In the genomic region with DNA sequence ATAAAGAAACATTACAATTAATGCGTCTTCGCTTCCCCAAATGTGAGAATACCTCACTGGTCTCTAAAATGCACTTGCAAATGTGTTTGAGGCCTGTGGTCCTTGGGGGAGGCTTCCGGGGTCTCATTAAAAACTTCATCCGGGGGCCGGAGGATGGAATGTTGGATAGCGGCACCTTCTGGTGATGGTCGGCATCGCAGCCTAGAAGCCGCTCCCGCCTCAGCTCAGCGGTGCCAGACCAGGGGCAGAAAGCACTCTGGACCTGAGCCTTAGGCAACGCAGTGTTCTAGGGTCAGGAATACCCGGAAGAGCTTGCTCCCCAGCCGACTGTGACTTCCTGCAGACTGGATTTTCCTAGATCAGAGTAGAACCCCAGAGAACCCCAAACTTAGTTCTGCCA, we compare ENCODE assay signal across 7 mouse cellular contexts. TPM values are rescaled to one million over a fixed set of nuclear protein-coding genes. Genes with fewer than 3 reads are reported as not detected.
DNase-seq lines count a peak whose midpoint lies in the region; ATAC-seq and TF ChIP-seq lines count a peak whose summit lies in the region.

No protein-coding gene starts in this region.

- dilution Hi-C loops in CH12.LX (cut with MboI; ENCODE audit: extremely low pct_ligation_motif_present, extremely low pct_unique_long_range_greater_than_20kb, low sequenced_read_pairs) = no loop called here

- peak; percentile 27 to 85; a peak in 3 of 4 replicates for TF ChIP-seq CTCF in CH12.LX (conservative IDR thresholded peaks at IDR 0.05 in 1 of 2, IDR thresholded peaks at IDR 0.05 in 1 of 2; ENCODE audit: low read depth in 2 of 2, low read length in 2 of 2)

- no peaks in the 10 kb centered on the region for H3K79me2 ChIP-seq in CH12.LX (replicated peaks; ENCODE audit: control insufficient read depth, extremely low read depth, insufficient read depth, poor library complexity, severe bottlenecking)

- H3K4me1 ChIP-seq in CH12.LX (ENCODE audit: control insufficient read depth in 1 of 2, insufficient read depth in 2 of 2) = peaks cover 7 to 8% of the 10 kb centered on the region in 2 experiments
- no peaks in the 10 kb centered on the region for H3K4me1 ChIP-seq in embryonic facial prominence, embryonic 11.5 days (ENCODE audit: control insufficient read depth, insufficient read depth, low read length)
- H3K4me1 ChIP-seq in midbrain, embryonic 10.5 days = peaks cover 33% of the 10 kb centered on the region

- no peak for TF ChIP-seq EP300 in CH12.LX (IDR thresholded peaks at IDR 0.05; ENCODE audit: low read length)

- no peak overlapping the region for H3K9ac ChIP-seq in CH12.LX (ENCODE audit: insufficient read depth, low read depth)
- no peak overlapping the region for H3K9ac ChIP-seq in embryonic facial prominence, embryonic 11.5 days (replicated peaks; ENCODE audit: low read length)

- no peak for TF ChIP-seq POLR2A in CH12.LX (IDR thresholded peaks at IDR 0.05; ENCODE audit: low read depth, low read length)

- intact Hi-C loops in left cerebral cortex, postnatal 10 days (cut with DNase I) = no loop called here

- ATAC-seq in embryonic facial prominence, embryonic 11.5 days (replicated peaks; ENCODE audit: insufficient number of reproducible peaks, low FRiP score, low TSS enrichment, low read depth) = no peak

- in situ Hi-C loops in CH12.LX (cut with MboI; ENCODE audit: low pct_ligation_motif_present, low pct_unique_long_range_greater_than_20kb, low sequenced_read_pairs) = loop anchor here (5.0 kb wide), 2 partner anchors 34 to 41 kb away; no protein-coding TSS in a partner anchor

- H3K4me2 ChIP-seq in CH12.LX (ENCODE audit: insufficient read depth, low read depth, poor library complexity, severe bottlenecking) = no peak overlapping the region
- H3K4me2 ChIP-seq in embryonic facial prominence, embryonic 11.5 days (ENCODE audit: low read depth, low read length) = no peak overlapping the region

- peak; percentile 67 for TF ChIP-seq RAD21 in CH12.LX (IDR thresholded peaks at IDR 0.05; ENCODE audit: low read depth, low read length)

- peaks cover 45% of the 10 kb centered on the region for H3K27me3 ChIP-seq in CH12.LX (replicated peaks)
- no peaks in the 10 kb centered on the region for H3K27me3 ChIP-seq in embryonic facial prominence, embryonic 11.5 days (ENCODE audit: control insufficient read depth, insufficient read depth, low read length)
- peaks cover 38% of the 10 kb centered on the region for H3K27me3 ChIP-seq in midbrain, embryonic 10.5 days (ENCODE audit: low read depth, poor library complexity, severe bottlenecking)

- WGBS in embryonic facial prominence, embryonic 11.5 days = 5% methylated on average over 14 of the region's 14 CpGs
- WGBS in midbrain, embryonic 10.5 days = 8% methylated on average over 14 of the region's 14 CpGs

- H3K9me3 ChIP-seq in CH12.LX (replicated peaks; ENCODE audit: low read length) = peaks cover 3% of the 10 kb centered on the region
- no peaks in the 10 kb centered on the region for H3K9me3 ChIP-seq in embryonic facial prominence, embryonic 11.5 days (replicated peaks; ENCODE audit: control insufficient read depth, low read length)
- no peaks in the 10 kb centered on the region for H3K9me3 ChIP-seq in midbrain, embryonic 10.5 days (replicated peaks)

- DNase-seq in CH12.LX (ENCODE audit: extremely low read depth) = no peak
- peak; percentile 55 for DNase-seq in NIH3T3 (ENCODE audit: low read depth)
- peak; percentile 85 for DNase-seq in embryonic facial prominence, embryonic 11.5 days (ENCODE audit: low spot score)
- DNase-seq in heart, postnatal 4 days = peak; percentile 81
- DNase-seq in left cerebral cortex, postnatal 10 days (ENCODE audit: extremely low spot score in 1 of 2, low spot score in 2 of 2) = peak; percentile 42 to 62
- peak; percentile 82 for DNase-seq in midbrain, embryonic 10.5 days (ENCODE audit: low spot score)
- DNase-seq in spleen, postnatal 4 days (ENCODE audit: low spot score in 2 of 2) = peak; percentile 39 to 79

- H3K36me3 ChIP-seq in CH12.LX (replicated peaks in 1 of 2; ENCODE audit: control insufficient read depth in 1 of 2, insufficient read depth in 1 of 2, low read length in 1 of 2) = no peaks in the 10 kb centered on the region
- no peaks in the 10 kb centered on the region for H3K36me3 ChIP-seq in embryonic facial prominence, embryonic 11.5 days (replicated peaks; ENCODE audit: control insufficient read depth, insufficient read depth, low read depth, low read length)
- H3K36me3 ChIP-seq in midbrain, embryonic 10.5 days = no peaks in the 10 kb centered on the region

- H3K4me3 ChIP-seq in CH12.LX (replicated peaks in 1 of 3; ENCODE audit: low read depth in 2 of 3, low read length in 2 of 3, poor library complexity in 1 of 3) = no peak overlapping the region
- no peak overlapping the region for H3K4me3 ChIP-seq in embryonic facial prominence, embryonic 11.5 days (ENCODE audit: low read depth, low read length)
- H3K4me3 ChIP-seq in midbrain, embryonic 10.5 days = no peak overlapping the region

- no peak overlapping the region for H3K27ac ChIP-seq in CH12.LX (ENCODE audit: insufficient read depth, low read depth)
- H3K27ac ChIP-seq in embryonic facial prominence, embryonic 11.5 days (replicated peaks; ENCODE audit: low read depth, low read length) = no peak overlapping the region
- peak overlapping the region; percentile 2; the same call in 1 of the 2 replicates for H3K27ac ChIP-seq in midbrain, embryonic 10.5 days (replicated peaks)

TF ChIP-seq in CH12.LX, 34 proteins besides CTCF, POLR2A, EP300 and RAD21:
- TF ChIP-seq PAX5 (IDR thresholded peaks at IDR 0.05; ENCODE audit: low read length) (no peak), MXI1 (IDR thresholded peaks at IDR 0.05; ENCODE audit: low read depth, low read length) (no peak), TCF12 (IDR thresholded peaks at IDR 0.05; ENCODE audit: low read depth, low read length) (no peak), POLR2AphosphoS2 (IDR thresholded peaks at IDR 0.05; ENCODE audit: low read depth, low read length) (no peak), JUN (IDR thresholded peaks at IDR 0.05; ENCODE audit: insufficient read depth, low read depth, low read length) (no peak), SMC3 (IDR thresholded peaks at IDR 0.05; ENCODE audit: low read depth, low read length) (peak; percentile 85), MAZ (IDR thresholded peaks at IDR 0.05; ENCODE audit: low read depth, low read length) (0 out of 2 replicates have a peak, but pooled peaks have one; percentile 41), MEF2A (IDR thresholded peaks at IDR 0.05; ENCODE audit: borderline replicate concordance, low read depth, low read length) (no peak), ELF1 (IDR thresholded peaks at IDR 0.05; ENCODE audit: low read depth, low read length) (peak; percentile 56; the same call in 1 of the 2 replicates), GABPA (IDR thresholded peaks at IDR 0.05; ENCODE audit: insufficient replicate concordance, low read depth, low read length) (no peak), IRF4 (IDR thresholded peaks at IDR 0.05; ENCODE audit: low read depth, low read length) (no peak), USF1 (IDR thresholded peaks at IDR 0.05; ENCODE audit: low read depth, low read length) (no peak), MAX (IDR thresholded peaks at IDR 0.05; ENCODE audit: low read length) (no peak), SIN3A (IDR thresholded peaks at IDR 0.05; ENCODE audit: low read length) (no peak), MYC (IDR thresholded peaks at IDR 0.05; ENCODE audit: low read depth, low read length) (no peak), KAT2A (IDR thresholded peaks at IDR 0.05; ENCODE audit: insufficient replicate concordance, low read length) (no peak), UBTF (IDR thresholded peaks at IDR 0.05; ENCODE audit: low read depth, low read length) (no peak), E2F4 (IDR thresholded peaks at IDR 0.05; ENCODE audit: insufficient replicate concordance, low read depth, low read length) (no peak), ZC3H11A (IDR thresholded peaks at IDR 0.05; ENCODE audit: low read depth, low read length) (peak; percentile 16; the same call in 1 of the 2 replicates), CHD1 (IDR thresholded peaks at IDR 0.05; ENCODE audit: low read depth, low read length) (no peak)
TF ChIP-seq in CH12.LX: peak in this region for 4.

RNA-seq across cellular contexts. Expression of a gene that starts 8.7 kb away (rescaled TPM):
- total RNA-seq in CH12.LX (2012; rRNA removed) = 0.08 and 0.50 TPM in 2 replicates
- not detected in 2 replicates for total RNA-seq in CH12.LX (2014; rRNA removed)
- 0.10 and 0.19 TPM in 2 replicates for polyA plus RNA-seq in CH12.LX (2012; ENCODE audit: insufficient read length, low read depth)
- polyA plus RNA-seq in embryonic facial prominence, embryonic 11.5 days (2014; fragmentation: Nextera tagmentation; extraction: Ambion mirVana) = 8.6 and 10.3 TPM in 2 replicates
- 1 to 10 TPM; 1.1 to 1.4 TPM for total RNA-seq in heart, postnatal 4 days (2021)
- total RNA-seq in left cerebral cortex, postnatal 10 days (2021) = 1 to 10 TPM; 2.2 to 2.4 TPM
- 9.5 and 10.8 TPM in 2 replicates for polyA plus RNA-seq in midbrain, embryonic 10.5 days (2016; fragmentation: Nextera tagmentation; extraction: Ambion mirVana)

RNA-seq across cellular contexts. Expression of a gene that starts 43.7 kb away (rescaled TPM):
- total RNA-seq in CH12.LX (2012; rRNA removed) (7.6 and 14.7 TPM in 2 replicates), CH12.LX (2014; rRNA removed) (2.5 and 3.7 TPM in 2 replicates)
- 10.1 and 12.5 TPM in 2 replicates for polyA plus RNA-seq in CH12.LX (2012; ENCODE audit: insufficient read length, low read depth)
- 26.8 and 28.3 TPM in 2 replicates for polyA plus RNA-seq in embryonic facial prominence, embryonic 11.5 days (2014; fragmentation: Nextera tagmentation; extraction: Ambion mirVana)
- total RNA-seq in heart, postnatal 4 days (2021) = 10 to 100 TPM; 29.2 to 32.8 TPM
- total RNA-seq in left cerebral cortex, postnatal 10 days (2021) = 10 to 100 TPM; 87.3 to 95.6 TPM
- polyA plus RNA-seq in midbrain, embryonic 10.5 days (2016; fragmentation: Nextera tagmentation; extraction: Ambion mirVana) = 32.4 and 38.0 TPM in 2 replicates

RNA-seq across cellular contexts. Expression of a gene that starts 52.8 kb away (rescaled TPM):
- total RNA-seq in CH12.LX (2012; rRNA removed) (not detected in 2 replicates), CH12.LX (2014; rRNA removed) (not detected in 2 replicates)
- polyA plus RNA-seq in CH12.LX (2012; ENCODE audit: insufficient read length, low read depth) = not detected in 2 replicates
- polyA plus RNA-seq in embryonic facial prominence, embryonic 11.5 days (2014; fragmentation: Nextera tagmentation; extraction: Ambion mirVana) = 1.1 and 1.3 TPM in 2 replicates
- total RNA-seq in heart, postnatal 4 days (2021) = under 1 TPM in 1 of 2 experiments, not detected in 1; 0.14 TPM
- 1 to 10 TPM; 1.6 to 2.4 TPM for total RNA-seq in left cerebral cortex, postnatal 10 days (2021)
- 0.86 and 1.2 TPM in 2 replicates for polyA plus RNA-seq in midbrain, embryonic 10.5 days (2016; fragmentation: Nextera tagmentation; extraction: Ambion mirVana)
